Mouse (Mus musculus) liver, adult 2 months (tissue): ENCODE measurements at regions not wholly inside any gene's neighbourhood (a gene's known extent, or its start where the extent isn't known, plus 50 kb on each side); places are given as distances from the start of the nearest gene placed in this dataset.

ENCODE experiments used
- DNase-seq: peaks from one replicate; pipeline ENCODE4 v3.0.0-alpha.2; 2011; ENCODE audit warnings: low read depth, low spot score; ENCODE audit errors: extremely low read depth
- H3K27ac ChIP-seq: fragments of 200-500 bp; replicated peaks from 2 replicates; pipeline ENCODE4 v1.5.1; 2012; ENCODE audit warnings: low read depth, mild to moderate bottlenecking, control low read depth, inconsistent platforms, low read length; ENCODE audit not compliant: insufficient read depth
- H3K27me3 ChIP-seq: fragments of 200-500 bp; 2 replicates; pipeline ENCODE4 v1.6.1; 2012; ENCODE audit warnings: mild to moderate bottlenecking, moderate library complexity, low read length, inconsistent platforms; ENCODE audit not compliant: control insufficient read depth, insufficient read depth
- H3K36me3 ChIP-seq: fragments of 200-500 bp; 2 replicates; pipeline ENCODE4 v1.6.1; 2012; ENCODE audit warnings: low read length, inconsistent platforms; ENCODE audit not compliant: control insufficient read depth, insufficient read depth
- H3K4me1 ChIP-seq: fragments of 200-500 bp; 2 replicates; pipeline ENCODE4 v1.6.1; 2011; ENCODE audit warnings: low read length; ENCODE audit not compliant: control insufficient read depth, insufficient read depth
- H3K4me3 ChIP-seq: fragments of 200-500 bp; 2 replicates; pipeline ENCODE4 v1.5.1; 2011; ENCODE audit warnings: low read depth, mild to moderate bottlenecking, control low read depth, low read length, moderate library complexity; ENCODE audit not compliant: insufficient read depth
- H3K79me2 ChIP-seq: fragments of 200-500 bp; 2 replicates; pipeline ENCODE4 v1.6.1; 2012; ENCODE audit warnings: inconsistent platforms, mild to moderate bottlenecking, low read length, moderate library complexity; ENCODE audit not compliant: control insufficient read depth, insufficient read depth
- H3K9ac ChIP-seq: fragments of 200-500 bp; 2 replicates; pipeline ENCODE4 v1.6.1; 2012; ENCODE audit warnings: low read depth, mild to moderate bottlenecking, control low read depth, inconsistent platforms, low read length
- CTCF ChIP-seq: fragments of 200-500 bp; IDR thresholded peaks from 2 replicates; pipeline ENCODE4 v1.5.1; 2011; ENCODE audit warnings: low read depth, low read length, control low read depth
- POLR2A ChIP-seq: fragments of 200-500 bp; IDR thresholded peaks from 2 replicates; pipeline ENCODE4 v1.6.1; 2011; ENCODE audit warnings: low read length, control low read depth; ENCODE audit not compliant: insufficient read depth; ENCODE audit errors: extremely low read depth
- WGBS: fragments of 180-500 bp; shearing (Covaris S2); methylation state at CpG from one replicate; pipeline ENCODE4 v1.1.7; 2018; 5-methylcytosine and 5-hydroxymethylcytosine counted together

DNA sequence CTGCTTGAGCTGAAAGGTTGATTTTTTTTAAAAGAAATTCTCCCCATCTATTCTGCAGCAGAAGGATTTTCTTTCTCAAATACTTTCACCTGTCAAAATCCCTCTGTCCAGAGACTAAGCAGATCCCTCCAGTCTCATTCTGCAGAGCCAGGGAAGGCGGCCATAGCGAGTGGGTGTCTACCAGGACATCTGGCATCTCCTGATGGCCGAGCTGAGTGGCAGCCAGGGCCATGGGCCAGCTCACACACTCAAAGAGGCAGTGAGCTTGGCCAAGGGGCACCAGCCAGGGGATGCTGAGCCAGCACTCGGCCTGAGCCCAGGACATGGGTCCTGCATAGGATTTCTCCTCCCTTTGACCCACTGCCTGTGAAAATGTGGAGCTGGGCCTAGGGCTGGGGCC is 84.6 kb upstream of the Gsc start:
- 50% methylated on average over 4 of the region's 4 CpGs for WGBS
- no peaks in the 10 kb centered on the region for H3K27me3 ChIP-seq
- no peaks in the 10 kb centered on the region for H3K79me2 ChIP-seq
- H3K4me1 ChIP-seq: no peaks in the 10 kb centered on the region
- DNase-seq: peak; percentile 60
- no peak for TF ChIP-seq CTCF
- TF ChIP-seq POLR2A: no peak
- H3K36me3 ChIP-seq: no peaks in the 10 kb centered on the region
- no peak overlapping the region for H3K27ac ChIP-seq
- no peak overlapping the region for H3K9ac ChIP-seq
- H3K4me3 ChIP-seq: no peak overlapping the region

DNA sequence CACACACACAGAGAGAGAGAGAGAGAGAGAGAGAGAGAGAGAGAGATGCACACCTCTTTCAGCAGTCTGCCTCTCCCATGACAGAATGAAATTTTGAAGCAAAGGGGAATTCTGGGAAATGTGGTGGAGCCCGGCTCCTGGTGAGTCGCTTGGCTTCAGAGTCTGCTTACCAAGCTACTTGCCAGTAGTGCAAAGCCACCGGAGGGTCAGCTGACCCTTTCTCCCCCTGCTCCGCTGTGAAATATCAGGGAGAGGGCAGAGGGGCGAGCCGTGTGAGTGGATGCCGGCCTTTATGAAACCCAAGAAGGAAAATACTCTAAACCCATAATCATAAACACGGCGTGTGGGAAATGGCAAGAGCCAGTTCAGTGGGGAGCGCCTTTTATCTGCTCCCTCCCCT is 84.2 kb upstream of the Gsc start:
- Histone ChIP-seq H3K4me1 (no peaks in the 10 kb centered on the region), H3K27ac (no peak overlapping the region), H3K9ac (no peak overlapping the region), H3K36me3 (no peaks in the 10 kb centered on the region), H3K27me3 (no peaks in the 10 kb centered on the region), H3K4me3 (no peak overlapping the region), H3K79me2 (no peaks in the 10 kb centered on the region)
- 76% methylated on average over 10 of the region's 10 CpGs for WGBS
- no peak for DNase-seq
- TF ChIP-seq CTCF (no peak), POLR2A (no peak)

DNA sequence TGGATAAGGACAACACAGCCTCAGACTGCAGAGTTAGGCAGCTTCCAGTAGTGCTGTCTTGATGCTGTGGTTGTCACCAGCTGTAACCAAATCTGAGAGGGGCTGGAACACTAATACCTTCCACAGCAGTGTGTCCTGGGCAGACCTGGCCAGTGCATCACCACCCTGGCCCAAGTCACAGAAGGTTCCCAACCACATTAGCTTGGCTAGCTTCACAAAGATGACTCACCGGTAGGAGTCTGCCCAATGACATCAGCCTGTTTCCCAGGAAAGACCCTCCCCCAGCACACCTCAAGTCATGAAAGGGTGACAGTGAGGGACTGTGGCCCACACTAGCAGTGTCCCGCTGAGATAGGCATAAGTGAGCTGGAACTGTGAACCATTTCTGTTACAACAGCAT is 75.5 kb upstream of the Gsc start:
- 75% methylated on average over 2 of the region's 2 CpGs for WGBS
- H3K4me3 ChIP-seq: no peak overlapping the region
- H3K27ac ChIP-seq: no peak overlapping the region
- H3K9ac ChIP-seq: no peak overlapping the region
- no peaks in the 10 kb centered on the region for H3K36me3 ChIP-seq
- TF ChIP-seq POLR2A: no peak
- no peak for TF ChIP-seq CTCF
- no peaks in the 10 kb centered on the region for H3K27me3 ChIP-seq
- DNase-seq: no peak
- no peaks in the 10 kb centered on the region for H3K79me2 ChIP-seq
- no peaks in the 10 kb centered on the region for H3K4me1 ChIP-seq

DNA sequence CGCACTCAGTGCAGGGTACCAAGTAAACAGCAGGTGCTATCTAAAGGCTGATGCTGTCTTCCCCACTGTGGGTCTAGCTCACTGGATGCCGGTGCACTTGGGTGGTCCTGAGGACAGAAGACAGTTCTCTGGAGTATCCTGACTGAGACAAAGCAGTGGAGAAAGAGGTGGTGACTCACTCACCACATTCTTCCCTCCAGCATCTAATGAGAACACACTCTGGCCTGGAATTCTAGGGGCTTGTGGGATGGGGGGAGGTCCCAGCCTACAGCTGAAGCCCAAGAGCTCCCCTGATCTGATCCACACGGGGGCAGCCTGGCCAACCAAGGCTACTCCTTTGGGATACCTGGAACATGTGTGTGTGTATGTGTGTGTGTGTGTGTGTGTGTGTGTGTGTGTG is 74.4 kb upstream of the Gsc start:
- Histone ChIP-seq H3K9ac (no peak overlapping the region), H3K36me3 (no peaks in the 10 kb centered on the region), H3K4me1 (no peaks in the 10 kb centered on the region), H3K27me3 (no peaks in the 10 kb centered on the region), H3K79me2 (no peaks in the 10 kb centered on the region), H3K4me3 (no peak overlapping the region), H3K27ac (no peak overlapping the region)
- DNase-seq: no peak
- WGBS: 77% methylated on average over 3 of the region's 3 CpGs
- TF ChIP-seq POLR2A (no peak), CTCF (no peak)

DNA sequence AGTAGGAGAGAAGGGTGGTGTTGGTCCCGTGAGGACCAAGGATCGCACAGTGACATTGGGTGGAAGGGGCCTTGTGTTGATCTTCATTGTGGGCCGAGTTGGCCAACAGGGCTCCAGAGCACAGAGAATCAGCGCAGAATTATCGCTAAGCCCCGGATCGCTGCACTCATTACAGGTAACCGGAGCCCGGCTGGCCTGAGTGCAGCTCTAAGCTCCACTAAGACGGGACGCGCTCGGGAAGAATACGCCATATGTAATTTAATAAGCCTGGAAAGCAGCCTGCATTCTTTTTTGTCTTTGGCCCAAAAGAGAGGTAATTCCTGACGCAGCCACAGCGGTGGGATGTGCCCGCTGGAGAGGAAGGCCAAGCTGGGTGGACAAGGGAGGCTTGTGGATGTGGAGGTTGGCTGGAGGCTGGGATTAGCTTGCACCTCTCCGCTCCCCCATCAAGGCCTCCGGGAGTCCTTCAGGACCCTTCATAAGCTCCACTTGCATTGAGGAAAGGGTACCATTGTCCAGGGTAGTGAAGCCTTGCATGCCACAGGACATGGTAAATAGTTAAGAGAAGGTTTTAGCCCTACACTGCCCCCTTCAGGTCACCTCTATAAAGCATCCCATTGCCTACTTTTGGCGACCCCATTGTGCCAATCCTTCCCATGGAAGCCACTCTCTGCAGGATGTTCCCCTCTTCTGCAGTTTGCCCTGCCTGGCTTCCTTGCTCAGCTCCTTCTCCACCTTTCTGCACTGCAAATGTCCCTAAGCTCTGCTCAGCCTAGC is 73.1 kb upstream of the Gsc start:
- no peaks in the 10 kb centered on the region for H3K79me2 ChIP-seq
- DNase-seq: no peak
- WGBS: 89% methylated on average over 20 of the region's 20 CpGs
- H3K27ac ChIP-seq: no peak overlapping the region
- H3K4me1 ChIP-seq: no peaks in the 10 kb centered on the region
- H3K4me3 ChIP-seq: no peak overlapping the region
- no peaks in the 10 kb centered on the region for H3K36me3 ChIP-seq
- H3K9ac ChIP-seq: no peak overlapping the region
- TF ChIP-seq POLR2A (no peak), CTCF (peak; percentile 6; the same call in 1 of the 2 replicates)
- H3K27me3 ChIP-seq: no peaks in the 10 kb centered on the region

DNA sequence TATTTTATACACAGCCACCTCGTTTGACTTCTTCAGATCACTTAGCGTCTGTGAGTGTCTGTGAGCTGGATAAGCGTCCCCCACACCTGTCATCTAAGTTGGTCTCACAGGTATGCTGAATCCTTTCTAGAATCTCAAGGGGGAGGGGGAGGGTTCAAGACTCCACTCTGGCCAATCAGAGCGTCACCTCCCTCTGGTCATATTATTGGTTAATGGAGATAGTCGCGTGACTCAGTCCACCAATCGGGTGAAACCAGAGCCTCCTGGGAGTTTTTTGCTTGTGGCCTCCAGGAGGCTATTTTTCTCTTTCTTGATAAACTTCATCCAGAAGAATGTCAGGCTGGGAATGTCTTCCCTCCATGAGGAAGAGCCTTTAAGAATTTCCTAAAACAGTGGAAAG is 66.8 kb upstream of the Gsc start:
- Histone ChIP-seq H3K27me3 (no peaks in the 10 kb centered on the region), H3K4me1 (no peaks in the 10 kb centered on the region), H3K4me3 (no peak overlapping the region), H3K27ac (no peak overlapping the region), H3K79me2 (no peaks in the 10 kb centered on the region), H3K9ac (no peak overlapping the region), H3K36me3 (no peaks in the 10 kb centered on the region)
- no peak for DNase-seq
- no peak for TF ChIP-seq POLR2A
- TF ChIP-seq CTCF: no peak
- 92% methylated on average over 7 of the region's 7 CpGs for WGBS
